Mouse (Mus musculus) midbrain, embryonic 16.5 days (tissue): ENCODE measurements at regions not wholly inside any gene's neighbourhood (a gene's known extent, or its start where the extent isn't known, plus 50 kb on each side); places are given as distances from the start of the nearest gene placed in this dataset.

Experiments
- ATAC-seq: fragments of 200-750 bp; cut with Nextera tagmentation; 2 replicates; pipeline ENCODE4 v1.8.0; 2017; ENCODE audit warnings: moderate TSS enrichment
- H3K27ac ChIP-seq: fragments of 300-500 bp; sonication (generic); 2 replicates; pipeline ENCODE4 v1.5.1; 2014; ENCODE audit warnings: mild to moderate bottlenecking, low read length, mixed read lengths
- H3K27me3 ChIP-seq: fragments of 300-500 bp; sonication (generic); 2 replicates; pipeline ENCODE4 v1.6.1; 2014; ENCODE audit warnings: low read depth, low read length, mixed read lengths; ENCODE audit not compliant: control insufficient read depth, insufficient read depth
- H3K36me3 ChIP-seq: fragments of 300-500 bp; sonication (generic); 2 replicates; pipeline ENCODE4 v1.6.1; 2014; ENCODE audit warnings: mild to moderate bottlenecking, low read length, moderate library complexity, mixed read lengths; ENCODE audit not compliant: control insufficient read depth, insufficient read depth
- H3K4me1 ChIP-seq: fragments of 300-500 bp; sonication (generic); 2 replicates; pipeline ENCODE4 v1.6.1; 2014; ENCODE audit warnings: mild to moderate bottlenecking, low read length, mixed read lengths; ENCODE audit not compliant: control insufficient read depth, insufficient read depth
- H3K4me2 ChIP-seq: fragments of 300-500 bp; sonication (generic); 2 replicates; pipeline ENCODE4 v1.6.1; 2014; ENCODE audit warnings: mild to moderate bottlenecking, low read length, mixed read lengths
- H3K4me3 ChIP-seq: fragments of 300-500 bp; sonication (generic); 2 replicates; pipeline ENCODE4 v1.5.1; 2014; ENCODE audit warnings: low read depth, mild to moderate bottlenecking, low read length, moderate library complexity, mixed read lengths
- H3K9ac ChIP-seq: fragments of 300-500 bp; sonication (generic); 2 replicates; pipeline ENCODE4 v1.6.1; 2014; ENCODE audit warnings: low read depth, low read length, mixed read lengths
- H3K9me3 ChIP-seq: fragments of 300-500 bp; sonication (generic); replicated peaks from 2 replicates; pipeline ENCODE4 v1.6.1; 2014; ENCODE audit warnings: mild to moderate bottlenecking, low read length, mixed read lengths; ENCODE audit not compliant: control insufficient read depth, poor library complexity, severe bottlenecking
- WGBS: fragments of 180-500 bp; shearing (Covaris S2); extraction: QIAGEN DNeasy Blood & Tissue Kit; methylation state at CpG from one replicate; pipeline ENCODE4 v1.1.7; 2014; 5-methylcytosine and 5-hydroxymethylcytosine counted together

DNA sequence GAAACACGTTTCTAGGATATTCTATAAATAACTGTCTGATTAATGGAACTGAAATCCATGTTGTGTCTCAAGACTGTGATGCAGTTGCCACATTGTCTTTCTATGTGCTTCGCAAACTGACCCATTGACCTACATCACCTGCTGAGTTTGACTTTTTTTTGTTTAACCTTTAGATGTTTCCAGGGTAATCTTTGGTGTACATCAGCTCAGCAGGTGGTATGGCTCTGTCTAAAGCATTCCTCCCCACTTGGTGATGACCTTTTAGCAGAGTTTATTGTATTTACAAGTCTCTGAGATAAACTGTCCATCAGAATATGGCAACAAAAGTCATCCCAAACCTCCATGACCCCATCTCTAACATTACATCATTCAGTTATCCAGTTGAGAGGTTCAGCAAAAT, 337.0 kb upstream of the 4930452B06Rik start:
- no peak for ATAC-seq
- Histone ChIP-seq H3K9ac (no peak overlapping the region), H3K4me1 (peaks cover 4% of the 10 kb centered on the region; the same call in 1 of the 2 replicates), H3K27ac (no peak overlapping the region), H3K36me3 (no peaks in the 10 kb centered on the region), H3K4me3 (no peak overlapping the region), H3K27me3 (no peaks in the 10 kb centered on the region), H3K9me3 (no peaks in the 10 kb centered on the region), H3K4me2 (no peak overlapping the region)
- WGBS = 58% methylated on average over 2 of the region's 2 CpGs

DNA sequence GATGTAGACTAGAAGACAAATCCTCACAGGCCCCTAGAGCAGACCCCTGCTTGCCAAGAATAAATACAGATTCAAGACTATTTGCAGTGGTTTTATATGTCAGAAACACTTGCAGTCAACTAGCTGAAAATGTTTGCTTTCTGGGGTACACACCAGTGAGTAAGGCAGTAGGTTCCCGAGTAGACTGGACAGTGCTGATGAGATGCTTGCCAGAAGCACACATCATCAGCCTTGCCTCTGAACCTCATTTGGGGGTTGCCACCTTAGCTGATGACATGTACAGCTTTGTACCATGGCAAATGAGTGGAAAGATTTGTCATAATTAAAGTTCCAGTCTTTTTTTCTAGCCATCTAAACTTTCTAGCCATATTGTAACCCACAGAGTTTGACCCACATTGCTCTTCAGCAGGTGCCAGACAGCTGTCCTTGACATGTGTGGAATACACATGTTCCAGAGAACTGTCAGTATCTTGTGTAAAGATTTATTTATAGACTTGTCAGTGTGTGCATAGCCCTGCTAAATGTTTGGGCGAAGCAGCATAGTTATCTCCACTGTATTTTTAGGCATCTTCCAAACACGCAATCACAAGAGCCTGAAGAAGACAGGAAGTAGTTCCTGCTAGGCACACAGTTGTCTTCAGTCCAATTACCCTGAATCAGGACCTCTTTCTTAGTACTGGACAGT, 334.5 kb upstream of the 4930452B06Rik start:
- 0 out of 2 replicates have a peak, but pooled peaks have one; percentile 28 for ATAC-seq
- Histone ChIP-seq H3K4me2 (no peak overlapping the region), H3K9me3 (no peaks in the 10 kb centered on the region), H3K4me1 (peaks cover 4% of the 10 kb centered on the region; the same call in 1 of the 2 replicates), H3K27me3 (no peaks in the 10 kb centered on the region), H3K4me3 (no peak overlapping the region), H3K27ac (peak overlapping the region; percentile 42; the same call in 1 of the 2 replicates), H3K36me3 (no peaks in the 10 kb centered on the region), H3K9ac (no peak overlapping the region)
- WGBS = 78% methylated on average over 3 of the region's 3 CpGs

DNA sequence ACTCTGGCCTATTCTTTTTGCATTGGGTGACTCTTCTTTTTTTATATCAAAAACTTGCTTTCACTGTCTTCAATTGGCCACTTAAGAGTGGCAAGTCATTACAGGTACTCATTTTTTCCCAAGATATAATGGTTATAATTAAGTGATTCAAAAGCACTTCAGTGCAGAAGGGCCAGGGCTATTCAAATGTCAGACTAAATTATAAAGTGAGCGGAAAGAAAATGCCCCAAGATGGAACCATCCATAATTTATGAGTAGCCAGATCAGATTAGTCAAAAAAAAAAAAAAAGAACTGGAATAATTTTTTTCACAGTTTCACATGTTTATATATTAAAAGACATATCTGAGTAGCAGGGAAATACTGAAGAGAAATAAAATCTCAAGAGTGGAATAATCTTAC, 333.8 kb upstream of the 4930452B06Rik start:
- H3K9me3 ChIP-seq = no peaks in the 10 kb centered on the region
- no peaks in the 10 kb centered on the region for H3K36me3 ChIP-seq
- no peak overlapping the region for H3K9ac ChIP-seq
- H3K4me3 ChIP-seq = no peak overlapping the region
- H3K4me1 ChIP-seq = peaks cover 4% of the 10 kb centered on the region; the same call in 1 of the 2 replicates
- no peaks in the 10 kb centered on the region for H3K27me3 ChIP-seq
- H3K27ac ChIP-seq = no peak overlapping the region
- 21% methylated on average over 1 of the region's 1 CpGs for WGBS
- 0 out of 2 replicates have a peak, but pooled peaks have one; percentile 58 for ATAC-seq
- no peak overlapping the region for H3K4me2 ChIP-seq

DNA sequence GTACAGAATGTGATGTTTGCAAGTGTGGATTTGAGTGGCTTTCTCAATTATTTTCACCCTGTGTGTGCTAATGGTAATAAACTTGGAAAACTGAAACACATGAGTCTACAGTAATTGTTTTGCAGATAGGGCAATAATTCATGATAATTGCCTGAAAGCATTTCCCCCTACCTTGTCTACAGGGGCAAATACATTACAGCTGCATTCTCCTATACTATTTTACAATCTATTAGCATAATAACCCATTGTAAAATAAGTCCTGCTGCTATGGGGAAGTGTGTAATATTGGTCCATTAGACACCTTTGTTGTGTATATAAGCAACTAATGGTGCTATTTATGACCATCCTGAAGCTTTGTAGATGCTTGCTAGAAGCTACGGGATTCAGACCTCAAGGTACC, 327.4 kb upstream of the 4930452B06Rik start:
- no peak overlapping the region for H3K9ac ChIP-seq
- no peak overlapping the region for H3K27ac ChIP-seq
- H3K4me2 ChIP-seq = no peak overlapping the region
- WGBS = 91% methylated on average over 1 of the region's 1 CpGs
- H3K4me1 ChIP-seq = no peaks in the 10 kb centered on the region
- no peaks in the 10 kb centered on the region for H3K36me3 ChIP-seq
- no peaks in the 10 kb centered on the region for H3K27me3 ChIP-seq
- no peak for ATAC-seq
- H3K4me3 ChIP-seq = no peak overlapping the region
- no peaks in the 10 kb centered on the region for H3K9me3 ChIP-seq

DNA sequence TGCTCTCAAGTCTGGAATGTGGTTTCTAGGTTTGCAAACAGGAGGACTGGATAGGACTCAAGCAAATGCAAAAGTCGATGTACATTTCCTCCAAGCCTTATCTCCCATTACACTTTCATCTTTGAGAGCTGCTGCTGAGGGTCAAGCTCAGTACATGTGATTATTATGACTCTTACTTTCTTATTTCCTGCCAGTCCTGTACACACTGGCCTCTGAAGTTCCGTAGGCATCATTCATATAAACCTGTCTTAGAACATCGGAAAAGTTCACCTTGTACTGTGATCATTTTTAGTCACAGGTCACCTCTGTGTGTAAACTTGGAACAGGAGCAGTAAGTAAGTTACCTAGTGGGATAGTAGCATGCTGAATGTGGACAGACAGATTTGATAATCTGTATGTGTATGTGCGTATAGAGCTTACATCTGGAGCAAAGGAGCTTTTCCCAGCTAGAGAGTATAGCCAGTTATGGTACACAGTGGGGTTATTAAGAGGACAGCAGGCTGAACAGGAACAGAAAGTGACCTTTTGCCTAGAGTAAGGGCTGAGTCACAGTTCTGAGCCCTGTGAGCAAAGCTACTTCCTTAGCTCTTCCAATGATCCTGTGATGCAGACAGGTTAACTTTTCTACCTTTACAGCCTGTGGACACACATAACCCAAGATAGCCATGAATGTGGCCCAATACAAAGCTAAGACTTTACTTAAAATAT, 319.2 kb upstream of the 4930452B06Rik start:
- WGBS = 89% methylated on average over 4 of the region's 4 CpGs

DNA sequence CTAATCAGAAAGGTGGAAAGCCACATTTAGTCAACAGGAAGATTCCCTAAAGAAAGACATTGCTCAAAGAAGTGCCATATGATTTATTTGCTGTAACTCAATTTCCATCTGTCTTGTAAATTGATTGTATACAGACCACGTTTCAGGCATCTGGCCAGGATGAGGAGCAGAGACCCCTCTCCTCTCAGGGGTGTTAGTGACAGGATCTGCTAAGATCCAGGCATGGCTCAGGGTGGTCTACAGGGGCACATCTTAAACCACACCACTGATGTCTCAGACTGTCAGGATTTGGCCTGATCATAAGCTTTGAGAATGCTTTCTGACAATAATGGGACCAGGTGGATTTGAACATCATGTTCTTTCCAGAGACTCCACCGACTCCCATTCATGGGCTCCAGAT, 295.5 kb upstream of the 4930452B06Rik start:
- H3K9me3 ChIP-seq = no peaks in the 10 kb centered on the region
- no peak overlapping the region for H3K9ac ChIP-seq
- no peaks in the 10 kb centered on the region for H3K36me3 ChIP-seq
- H3K4me2 ChIP-seq = no peak overlapping the region
- no peak for ATAC-seq
- 53% methylated on average over 2 of the region's 2 CpGs for WGBS
- H3K4me3 ChIP-seq = no peak overlapping the region
- H3K27me3 ChIP-seq = no peaks in the 10 kb centered on the region
- no peaks in the 10 kb centered on the region for H3K4me1 ChIP-seq
- H3K27ac ChIP-seq = no peak overlapping the region

More for the DNA sequence above, 319.2 kb upstream of the 4930452B06Rik start:
- Histone ChIP-seq H3K4me1 (no peaks in the 10 kb centered on the region), H3K27ac (no peak overlapping the region), H3K36me3 (no peaks in the 10 kb centered on the region), H3K4me2 (no peak overlapping the region), H3K4me3 (no peak overlapping the region), H3K27me3 (no peaks in the 10 kb centered on the region), H3K9me3 (no peaks in the 10 kb centered on the region), H3K9ac (no peak overlapping the region)
- no peak for ATAC-seq

DNA sequence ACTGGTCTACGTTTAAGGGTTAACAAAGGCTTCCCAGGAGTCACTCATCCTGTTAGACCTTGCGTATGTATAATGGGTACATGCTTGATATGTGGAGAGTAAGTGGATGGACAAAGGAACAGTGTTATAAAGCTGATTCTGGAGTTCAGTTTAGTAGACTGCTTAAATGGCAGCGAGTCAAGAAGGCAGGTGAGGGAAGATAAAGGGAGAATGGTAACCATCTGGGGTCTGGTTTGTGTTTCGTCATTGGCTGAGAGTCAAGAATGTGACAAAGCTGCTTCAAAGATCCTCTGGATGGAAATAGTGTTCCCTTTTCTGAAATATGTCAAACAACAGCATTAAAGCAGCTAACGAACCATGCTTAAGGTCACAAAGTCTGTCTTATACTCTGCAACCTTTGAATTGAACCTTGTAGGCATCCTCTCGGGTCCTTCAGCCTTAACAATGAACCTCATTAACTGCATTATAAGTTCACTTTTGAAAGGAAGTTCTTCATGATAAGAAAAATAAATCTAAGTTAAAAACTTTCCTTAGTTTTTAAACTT, 286.9 kb upstream of the 4930452B06Rik start:
- Histone ChIP-seq H3K27ac (no peak overlapping the region), H3K36me3 (no peaks in the 10 kb centered on the region), H3K9ac (no peak overlapping the region), H3K4me1 (no peaks in the 10 kb centered on the region), H3K4me3 (no peak overlapping the region), H3K4me2 (no peak overlapping the region), H3K9me3 (no peaks in the 10 kb centered on the region), H3K27me3 (no peaks in the 10 kb centered on the region)
- 54% methylated on average over 6 of the region's 6 CpGs for WGBS
- no peak for ATAC-seq

DNA sequence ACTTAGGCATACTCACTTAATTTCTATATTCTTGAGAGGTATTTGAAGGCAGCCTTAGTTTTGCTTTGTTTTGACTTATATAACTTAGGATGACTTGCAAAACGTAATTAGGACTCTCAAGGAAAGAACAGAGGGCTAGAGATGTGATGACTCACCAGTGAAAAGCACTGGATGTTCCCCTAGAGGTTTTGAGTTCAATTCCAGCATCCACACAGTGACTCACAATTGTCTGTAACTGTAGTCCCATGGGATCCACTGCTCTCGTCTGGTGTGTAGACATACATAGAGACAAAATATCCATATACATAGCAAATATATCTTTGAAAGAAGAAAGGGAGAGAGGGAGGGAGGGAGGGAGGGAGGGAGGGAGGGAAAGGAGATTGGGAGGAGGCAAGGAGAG, 282.7 kb upstream of the 4930452B06Rik start:
- no peaks in the 10 kb centered on the region for H3K9me3 ChIP-seq
- H3K4me2 ChIP-seq = no peak overlapping the region
- H3K36me3 ChIP-seq = no peaks in the 10 kb centered on the region
- no peak overlapping the region for H3K9ac ChIP-seq
- ATAC-seq = no peak
- H3K4me1 ChIP-seq = no peaks in the 10 kb centered on the region
- 65% methylated on average over 2 of the region's 2 CpGs for WGBS
- no peaks in the 10 kb centered on the region for H3K27me3 ChIP-seq
- no peak overlapping the region for H3K4me3 ChIP-seq
- H3K27ac ChIP-seq = no peak overlapping the region
